21 mouse cellular contexts compared by ENCODE assay signal in the genomic region with DNA sequence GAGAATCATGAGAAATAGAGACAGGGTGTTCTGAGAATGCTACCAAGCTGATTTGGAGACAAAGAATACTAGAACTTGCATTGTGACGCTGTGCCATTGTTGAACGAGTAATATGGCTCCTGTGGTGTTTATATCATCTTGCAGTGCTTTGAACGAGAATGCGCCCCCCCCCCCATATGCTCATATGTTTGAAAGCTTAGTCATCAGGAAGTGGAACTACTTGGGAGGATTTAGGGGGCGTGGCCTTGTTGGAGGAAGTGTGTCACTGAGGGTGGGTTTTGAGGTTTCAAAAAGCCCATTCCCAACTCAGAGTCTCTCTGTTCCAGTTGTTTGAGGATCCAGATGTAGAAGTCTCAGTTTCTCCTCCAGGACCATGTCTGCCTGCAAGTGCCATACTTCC.
A peak's percentile ranks its signal among the peaks of the same experiment; 100 is the strongest.
DNase-seq lines count a peak whose midpoint lies in the region; ATAC-seq and TF ChIP-seq lines count a peak whose summit lies in the region.
"Had no signal": no experiment of that assay in that cellular context is flagged by ENCODE, and none has a peak within 500 bp of the region (broad histone marks: within the 10 kb centered on the region; RNA-seq: fewer than 3 reads in every experiment).

No protein-coding gene starts in this region.

- peak overlapping the region; percentile 75 for H3K27ac ChIP-seq in gastrocnemius, adult 2 months
- peak overlapping the region; percentile 78 for H3K27ac ChIP-seq in embryonic facial prominence, embryonic 14.5 days (replicated peaks; ENCODE audit: low read depth, low read length)
- H3K27ac ChIP-seq in limb, embryonic 13.5 days: peak overlapping the region; percentile 35
- H3K27ac ChIP-seq: forebrain, embryonic 13.5 days had no signal

- no peaks in the 10 kb centered on the region for H3K9me3 ChIP-seq in embryonic facial prominence, embryonic 14.5 days (ENCODE audit: control insufficient read depth, low read length)
- no peaks in the 10 kb centered on the region for H3K9me3 ChIP-seq in limb, embryonic 13.5 days
- H3K9me3 ChIP-seq: forebrain, embryonic 13.5 days had no signal

- no peak overlapping the region for H3K4me2 ChIP-seq in embryonic facial prominence, embryonic 14.5 days (ENCODE audit: low read depth, low read length)
- no peak overlapping the region for H3K4me2 ChIP-seq in limb, embryonic 13.5 days (replicated peaks)
- H3K4me2 ChIP-seq: forebrain, embryonic 13.5 days; hindbrain, embryonic 12.5 days had no signal

- no peak for DNase-seq in gastrocnemius, adult 2 months
- DNase-seq in gastrocnemius, postnatal 36 days: no peak
- peak; percentile 62 for DNase-seq in 416B (ENCODE audit: low read depth)
- no peak for DNase-seq in embryonic facial prominence, embryonic 14.5 days (ENCODE audit: low spot score)
- DNase-seq in thymus, postnatal 36 days: no peak
- DNase-seq in adrenal gland, postnatal 36 days: no peak
- DNase-seq: adrenal gland, postnatal 14 days; cerebellum, adult 18-20 months; cerebellum, postnatal 14 days; forebrain, postnatal 0 days; gastrocnemius, postnatal 25 days; heart, postnatal 10 days; heart, postnatal 4 days had no signal

- H3K27me3 ChIP-seq in embryonic facial prominence, embryonic 14.5 days (replicated peaks; ENCODE audit: control insufficient read depth, insufficient read depth, low read length): no peaks in the 10 kb centered on the region
- no peaks in the 10 kb centered on the region for H3K27me3 ChIP-seq in limb, embryonic 13.5 days
- H3K27me3 ChIP-seq: CH12.LX; forebrain, embryonic 13.5 days; hindbrain, embryonic 12.5 days; Patski had no signal

- TF ChIP-seq CTCF in gastrocnemius, adult 2 months (IDR thresholded peaks at IDR 0.05): no peak

- H3K4me1 ChIP-seq in embryonic facial prominence, embryonic 14.5 days (ENCODE audit: control insufficient read depth, insufficient read depth, low read length): peaks cover 18% of the 10 kb centered on the region
- H3K4me1 ChIP-seq in limb, embryonic 13.5 days: peaks cover 34% of the 10 kb centered on the region
- H3K4me1 ChIP-seq: forebrain, embryonic 13.5 days had no signal

- ATAC-seq in embryonic facial prominence, embryonic 14.5 days (ENCODE audit: low read depth): no peak
- ATAC-seq in limb, embryonic 13.5 days (ENCODE audit: low FRiP score, low read depth): no peak
- ATAC-seq: activated CD4-positive, CD25-positive, alpha-beta regulatory T cell, adult 4 months; forebrain, embryonic 13.5 days; forebrain, postnatal 0 days; hindbrain, embryonic 16.5 days; inflammation-experienced regulatory T-cells, adult 6 months had no signal

- H3K9ac ChIP-seq in embryonic facial prominence, embryonic 14.5 days (ENCODE audit: low read depth, low read length): no peak overlapping the region
- no peak overlapping the region for H3K9ac ChIP-seq in limb, embryonic 13.5 days
- H3K9ac ChIP-seq: forebrain, embryonic 13.5 days; forebrain, postnatal 0 days; hindbrain, embryonic 12.5 days had no signal

- H3K4me3 ChIP-seq in gastrocnemius, adult 2 months: no peak overlapping the region
- no peak overlapping the region for H3K4me3 ChIP-seq in embryonic facial prominence, embryonic 14.5 days (ENCODE audit: low read depth, low read length)
- no peak overlapping the region for H3K4me3 ChIP-seq in limb, embryonic 13.5 days
- H3K4me3 ChIP-seq: forebrain, embryonic 13.5 days; hindbrain, embryonic 12.5 days had no signal

- no peaks in the 10 kb centered on the region for H3K36me3 ChIP-seq in embryonic facial prominence, embryonic 14.5 days (ENCODE audit: control insufficient read depth, insufficient read depth, low read length)
- no peaks in the 10 kb centered on the region for H3K36me3 ChIP-seq in limb, embryonic 13.5 days
- H3K36me3 ChIP-seq: hindbrain, embryonic 12.5 days had no signal

- intact Hi-C loops in gastrocnemius, adult 2 months (cut with DNase I): no loop called here
- intact Hi-C loops in gastrocnemius, postnatal 36 days (cut with DNase I): no loop called here

- WGBS in embryonic facial prominence, embryonic 14.5 days: 78% methylated on average over 5 of the region's 5 CpGs
- 88% methylated on average over 5 of the region's 5 CpGs for WGBS in limb, embryonic 13.5 days
